Mouse (Mus musculus) left cerebral cortex, postnatal 4 days (tissue): Measurements from ENCODE around the gene Olfr1184. TPM values are rescaled to one million over a fixed set of nuclear protein-coding genes. Genes with fewer than 3 reads are reported as not detected.
"Not testable (repeated sequence)": the region's sequence is repeated elsewhere in the genome, so short reads cannot be mapped to it uniquely, and the experiment has no call there.

ENCODE experiments used
- DNase-seq: peaks from one replicate; pipeline ENCODE4 v3.0.0-alpha.2; 2022
- intact Hi-C: fragments of 180-260 bp; cut with DNase I; formaldehyde crosslinking; loops from one replicate; pipeline ENCODE4 v1.15.1; 2025
- total RNA-seq, 2 experiments: library from RNA; stranded (reverse); gene quantifications; 2 replicates each; pipeline ENCODE4 v1.2.3; 2021

The Olfr1184 gene
- not detected for total RNA-seq

GRCm38 (mm10) chr2:88483298-88483697 lies at the start of gene Olfr1184:
TSS of gene Olfr1184 (plus strand) at chr2:88483598.
- intact Hi-C loops = no loop called here
- DNase-seq = no peak

GRCm38 (mm10) chr2:88449031-88449430 lies 34.4 kb upstream of the Olfr1184 start, which contains the start of gene Gm13757:
TSS of gene Gm13757 (minus strand) at chr2:88449131.
- no peak for DNase-seq
- intact Hi-C loops = no loop called here

- intact Hi-C loops, DNase-seq: not testable (repeated sequence)
Observed at GRCm38 (mm10) chr2:88454567-88454966, 28.8 kb upstream of the Olfr1184 start, which contains the start of gene Olfr1183. TSS of gene Olfr1183 (plus strand) at chr2:88454867.

DNA sequence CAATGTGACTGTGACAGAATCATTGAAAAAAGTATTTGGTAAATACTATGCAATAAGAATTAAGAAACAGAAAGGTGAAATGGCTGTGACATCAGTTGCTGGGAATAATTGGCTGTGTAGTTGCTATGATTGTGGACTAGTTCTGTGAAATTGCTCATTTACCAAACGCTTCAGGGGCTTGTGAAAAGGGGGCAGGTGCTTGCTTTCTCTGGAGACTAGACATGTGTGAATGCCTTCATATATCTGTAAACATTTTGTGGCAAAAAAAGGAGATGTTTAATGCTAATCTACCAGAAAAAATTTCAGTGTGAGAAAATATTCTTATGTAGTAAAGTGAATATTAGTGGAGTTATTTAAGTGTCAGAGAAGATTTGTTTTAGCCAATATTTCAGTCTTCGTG lies 9.6 kb downstream of the Olfr1184 start, which contains the start of gene Olfr1185-ps1:
Gene Olfr1185-ps1 (plus strand): TSS at position 301 of the 400 bp plus-strand sequence.
- intact Hi-C loops = no loop called here
- DNase-seq = no peak

DNA sequence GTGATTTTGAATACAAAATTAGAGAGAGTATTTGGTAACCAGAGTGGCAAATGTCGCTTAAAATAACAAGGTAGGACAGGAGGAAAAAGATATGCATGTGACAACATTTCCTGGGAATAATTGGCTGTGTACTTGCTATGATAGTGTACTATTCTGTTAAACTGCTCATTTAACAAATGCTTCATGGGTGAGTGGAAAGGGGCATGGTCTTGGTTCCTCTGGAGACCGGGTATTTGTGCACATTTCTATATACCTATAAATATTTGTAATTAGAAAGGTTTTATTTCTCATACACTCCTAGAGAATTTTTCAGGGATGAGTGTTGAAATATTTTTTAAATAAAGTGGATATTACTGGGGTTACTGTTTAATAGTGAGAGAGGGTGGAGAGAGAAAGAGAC lies 34.9 kb downstream of the Olfr1184 start, which contains the start of gene Olfr1186:
Gene Olfr1186 (plus strand): TSS at position 301 of the 400 bp plus-strand sequence.
- no peak for DNase-seq
- intact Hi-C loops = no loop called here

- DNase-seq = no peak
- intact Hi-C loops = no loop called here
Observed at GRCm38 (mm10) chr2:88525720-88526119, 42.3 kb downstream of the Olfr1184 start.

Other genes starting within 250 kb of the Olfr1184 start
- under 1 TPM in 1 of 2 experiments, not detected in 1; 0.08 TPM for gene Olfr1173, start 203.7 kb upstream of the Olfr1184 start, total RNA-seq
- gene Olfr1174-ps, start 168.5 kb upstream of the Olfr1184 start, total RNA-seq = not detected
- gene Olfr1175-ps, start 156.4 kb upstream of the Olfr1184 start, total RNA-seq = not detected
- not detected for gene Olfr1176, start 146.9 kb upstream of the Olfr1184 start, total RNA-seq
- gene Olfr1177-ps, start 137.1 kb upstream of the Olfr1184 start, total RNA-seq = not detected
- gene Olfr1178, start 96.5 kb upstream of the Olfr1184 start, total RNA-seq = not detected
- gene Olfr1179, start 77.1 kb upstream of the Olfr1184 start, total RNA-seq = not detected
- not detected for gene Olfr1180, start 64.4 kb upstream of the Olfr1184 start, total RNA-seq
- not detected for gene Olfr1181, start 57.4 kb upstream of the Olfr1184 start, total RNA-seq
- gene Gm13757, start 34.5 kb upstream of the Olfr1184 start, total RNA-seq = not detected
- not detected for gene Olfr1183, start 28.7 kb upstream of the Olfr1184 start, total RNA-seq
- gene Olfr1185-ps1, start 9.7 kb downstream of the Olfr1184 start, total RNA-seq = not detected
- gene Olfr1186, start 35.0 kb downstream of the Olfr1184 start, total RNA-seq = not detected
- not detected for gene Olfr1188, start 73.3 kb downstream of the Olfr1184 start, total RNA-seq
- gene Olfr1189, start 102.9 kb downstream of the Olfr1184 start, total RNA-seq = not detected
- gene Olfr1191-ps1, start 156.9 kb downstream of the Olfr1184 start, total RNA-seq = under 1 TPM in 1 of 2 experiments, not detected in 1; 0.10 TPM
- gene Olfr1192-ps1, start 164.9 kb downstream of the Olfr1184 start, total RNA-seq = not detected
- not detected for gene Olfr1193, start 192.0 kb downstream of the Olfr1184 start, total RNA-seq
- not detected for gene Olfr1195, start 205.6 kb downstream of the Olfr1184 start, total RNA-seq
- gene Olfr1196, start 221.0 kb downstream of the Olfr1184 start, total RNA-seq = not detected
- gene Olfr1197, start 248.8 kb downstream of the Olfr1184 start, total RNA-seq = not detected